Mouse (Mus musculus): Measurements from ENCODE around the gene Pcbd2. TPM values are rescaled to one million over a fixed set of nuclear protein-coding genes. Genes with fewer than 3 reads are reported as not detected.

Gene Pcbd2
- polyA plus RNA-seq, 1 experiment from 2014 or later: 23.3 TPM

GRCm38 (mm10) chr13:55810947-55811346 is 83.8 kb downstream of the Pcbd2 start:
- 81% methylated on average over 5 of the region's 5 CpGs for WGBS
- Histone ChIP-seq H3K4me3 (no peak overlapping the region), H3K27me3 (0 out of 2 replicates have a peak, but pooled peaks cover 9% of the 10 kb centered on the region), H3K9ac (no peak overlapping the region), H3K27ac (no peak overlapping the region), H3K4me2 (no peak overlapping the region), H3K4me1 (replicated peaks) (no peaks in the 10 kb centered on the region), H3K36me3 (no peaks in the 10 kb centered on the region), H3K9me3 (no peaks in the 10 kb centered on the region)
- ATAC-seq (ENCODE audit: low FRiP score): no peak

- WGBS: 58% methylated on average over 5 of the region's 5 CpGs
- ATAC-seq (ENCODE audit: low FRiP score): no peak
- Histone ChIP-seq H3K4me2 (no peak overlapping the region), H3K4me3 (no peak overlapping the region), H3K27ac (no peak overlapping the region), H3K36me3 (no peaks in the 10 kb centered on the region), H3K9ac (no peak overlapping the region), H3K4me1 (replicated peaks) (no peaks in the 10 kb centered on the region), H3K27me3 (peaks cover 27% of the 10 kb centered on the region), H3K9me3 (no peaks in the 10 kb centered on the region)
Observed at GRCm38 (mm10) chr13:55813490-55814016, 86.4 kb downstream of the Pcbd2 start.

- H3K27me3 ChIP-seq: peaks cover 39% of the 10 kb centered on the region
- no peak overlapping the region for H3K27ac ChIP-seq
- H3K4me2 ChIP-seq: no peak overlapping the region
- WGBS: 86% methylated on average over 6 of the region's 6 CpGs
- no peaks in the 10 kb centered on the region for H3K9me3 ChIP-seq
- H3K4me3 ChIP-seq: no peak overlapping the region
- ATAC-seq (ENCODE audit: low FRiP score): no peak
- H3K36me3 ChIP-seq: no peaks in the 10 kb centered on the region
- H3K9ac ChIP-seq: no peak overlapping the region
- H3K4me1 ChIP-seq (replicated peaks): no peaks in the 10 kb centered on the region
Observed at GRCm38 (mm10) chr13:55814834-55815233, 87.7 kb downstream of the Pcbd2 start.

GRCm38 (mm10) chr13:55822499-55822898 is 95.3 kb downstream of the Pcbd2 start:
- no peak for ATAC-seq (ENCODE audit: low FRiP score)
- no peak overlapping the region for H3K4me2 ChIP-seq
- peaks cover 13% of the 10 kb centered on the region; the same call in 1 of the 2 replicates for H3K4me1 ChIP-seq (replicated peaks)
- 64% methylated on average over 5 of the region's 5 CpGs for WGBS
- no peak overlapping the region for H3K4me3 ChIP-seq
- H3K36me3 ChIP-seq: no peaks in the 10 kb centered on the region
- H3K27ac ChIP-seq: no peak overlapping the region
- no peaks in the 10 kb centered on the region for H3K9me3 ChIP-seq
- H3K9ac ChIP-seq: no peak overlapping the region
- H3K27me3 ChIP-seq: peaks cover 91% of the 10 kb centered on the region

GRCm38 (mm10) chr13:55824151-55824945 is 97.2 kb downstream of the Pcbd2 start:
- WGBS: 8% methylated on average over 10 of the region's 10 CpGs

GRCm38 (mm10) chr13:55825245-55825681 is 98.1 kb downstream of the Pcbd2 start:
- peaks cover 17% of the 10 kb centered on the region; the same call in 1 of the 2 replicates for H3K4me1 ChIP-seq (replicated peaks)
- no peak overlapping the region for H3K4me2 ChIP-seq
- no peak for ATAC-seq (ENCODE audit: low FRiP score)
- H3K36me3 ChIP-seq: no peaks in the 10 kb centered on the region
- H3K9ac ChIP-seq: no peak overlapping the region
- no peak overlapping the region for H3K4me3 ChIP-seq
- WGBS: under 1% methylated on average over 32 of the region's 32 CpGs
- H3K27ac ChIP-seq: no peak overlapping the region
- H3K9me3 ChIP-seq: no peaks in the 10 kb centered on the region
- H3K27me3 ChIP-seq: peaks cover 92% of the 10 kb centered on the region

More at GRCm38 (mm10) chr13:55824151-55824945, 97.2 kb downstream of the Pcbd2 start:
- Histone ChIP-seq H3K9ac (no peak overlapping the region), H3K27me3 (peaks cover 91% of the 10 kb centered on the region), H3K4me2 (no peak overlapping the region), H3K4me3 (no peak overlapping the region), H3K36me3 (no peaks in the 10 kb centered on the region), H3K4me1 (replicated peaks) (peaks cover 17% of the 10 kb centered on the region; the same call in 1 of the 2 replicates), H3K27ac (no peak overlapping the region), H3K9me3 (no peaks in the 10 kb centered on the region)
- no peak for ATAC-seq (ENCODE audit: low FRiP score)

GRCm38 (mm10) chr13:55826008-55826671 is 99.0 kb downstream of the Pcbd2 start:
- Histone ChIP-seq H3K4me3 (no peak overlapping the region), H3K9me3 (no peaks in the 10 kb centered on the region), H3K4me1 (replicated peaks) (peaks cover 26% of the 10 kb centered on the region), H3K36me3 (no peaks in the 10 kb centered on the region), H3K27me3 (peaks cover 92% of the 10 kb centered on the region), H3K9ac (no peak overlapping the region), H3K27ac (no peak overlapping the region), H3K4me2 (no peak overlapping the region)
- ATAC-seq (ENCODE audit: low FRiP score): no peak
- under 1% methylated on average over 56 of the region's 56 CpGs for WGBS

Other genes with a start within 250 kb of the Pcbd2 start
- 615 and 625 TPM in 2 replicates for gene Dbn1, start 239.3 kb upstream of the Pcbd2 start, polyA plus RNA-seq (2015; fragmentation: Nextera tagmentation; extraction: Ambion mirVana)
- 141 and 146 TPM in 2 replicates for gene Pdlim7, start 213.7 kb upstream of the Pcbd2 start, polyA plus RNA-seq (2015; fragmentation: Nextera tagmentation; extraction: Ambion mirVana)
- gene Dok3, start 198.1 kb upstream of the Pcbd2 start, polyA plus RNA-seq (2015; fragmentation: Nextera tagmentation; extraction: Ambion mirVana): 4.1 and 5.7 TPM in 2 replicates
- 55.6 and 55.9 TPM in 2 replicates for gene Ddx41, start 190.7 kb upstream of the Pcbd2 start, polyA plus RNA-seq (2015; fragmentation: Nextera tagmentation; extraction: Ambion mirVana)
- gene Fam193b, start 156.2 kb upstream of the Pcbd2 start, polyA plus RNA-seq (2015; fragmentation: Nextera tagmentation; extraction: Ambion mirVana): 57.0 and 57.1 TPM in 2 replicates
- gene Tmed9, start 153.6 kb upstream of the Pcbd2 start, polyA plus RNA-seq (2015; fragmentation: Nextera tagmentation; extraction: Ambion mirVana): 112 and 114 TPM in 2 replicates
- 44.8 and 49.8 TPM in 2 replicates for gene B4galt7, start 127.5 kb upstream of the Pcbd2 start, polyA plus RNA-seq (2015; fragmentation: Nextera tagmentation; extraction: Ambion mirVana)
- 101 and 105 TPM in 2 replicates for gene Caml, start 104.4 kb upstream of the Pcbd2 start, polyA plus RNA-seq (2015; fragmentation: Nextera tagmentation; extraction: Ambion mirVana)
- gene Ddx46, start 92.3 kb upstream of the Pcbd2 start, polyA plus RNA-seq (2015; fragmentation: Nextera tagmentation; extraction: Ambion mirVana): 29.6 and 30.6 TPM in 2 replicates
- gene B230219D22Rik, start 34.2 kb upstream of the Pcbd2 start, polyA plus RNA-seq (2015; fragmentation: Nextera tagmentation; extraction: Ambion mirVana): 67.5 and 70.8 TPM in 2 replicates
- gene Txndc15, start 12.7 kb upstream of the Pcbd2 start, polyA plus RNA-seq (2015; fragmentation: Nextera tagmentation; extraction: Ambion mirVana): 141 and 142 TPM in 2 replicates
- gene Catsper3, start 57.2 kb downstream of the Pcbd2 start, polyA plus RNA-seq (2015; fragmentation: Nextera tagmentation; extraction: Ambion mirVana): not detected in 2 replicates
- 0.22 and 1.3 TPM in 2 replicates for gene Pitx1, start 108.8 kb downstream of the Pcbd2 start, polyA plus RNA-seq (2015; fragmentation: Nextera tagmentation; extraction: Ambion mirVana)

All from hindbrain, embryonic 13.5 days (tissue).